Mouse (Mus musculus) spleen, postnatal 4 days (tissue): ENCODE data around the gene Bms1.

Experiments
- DNase-seq, 2 experiments: peaks; one replicate each; pipeline ENCODE4 v3.0.0; 2022; ENCODE audit warnings: low spot score in 2 of 2

Bms1 gene

GRCm38 (mm10) chr6:118419050-118419920, at the start of gene Bms1:
Bms1 (minus strand) TSS chr6:118419474.
- peak; percentile 90 to 96 for DNase-seq

DNA sequence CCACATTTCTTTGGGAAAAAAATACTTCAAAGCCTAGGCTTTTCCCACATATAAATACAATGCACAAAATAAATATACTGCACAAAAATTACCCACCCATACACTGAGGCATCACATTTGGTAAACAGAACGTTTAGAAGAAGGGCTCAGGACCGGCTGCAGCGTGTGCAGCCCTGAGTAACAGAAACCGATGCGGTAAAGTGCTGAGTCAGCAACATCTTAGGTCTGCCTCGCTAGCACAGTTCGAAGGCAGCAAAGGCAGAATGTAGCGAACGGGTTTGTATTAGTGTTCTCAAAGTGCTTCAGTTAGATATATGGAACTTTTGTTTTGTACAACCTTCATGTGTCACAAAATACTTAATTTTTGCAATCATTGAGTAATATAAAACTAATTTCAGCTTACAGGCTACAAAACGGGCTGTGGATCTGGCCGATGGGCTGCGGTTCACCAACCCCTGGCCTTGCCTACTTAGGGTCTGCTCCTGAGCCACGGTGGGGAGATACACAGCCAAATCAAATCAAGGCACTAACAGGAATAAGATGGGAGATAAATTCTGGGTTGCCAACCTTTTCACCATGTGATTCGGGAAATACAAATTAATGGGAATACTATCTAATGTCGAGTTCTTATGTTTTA, 42.9 kb upstream of the Bms1 start:
- no peak for DNase-seq

DNA sequence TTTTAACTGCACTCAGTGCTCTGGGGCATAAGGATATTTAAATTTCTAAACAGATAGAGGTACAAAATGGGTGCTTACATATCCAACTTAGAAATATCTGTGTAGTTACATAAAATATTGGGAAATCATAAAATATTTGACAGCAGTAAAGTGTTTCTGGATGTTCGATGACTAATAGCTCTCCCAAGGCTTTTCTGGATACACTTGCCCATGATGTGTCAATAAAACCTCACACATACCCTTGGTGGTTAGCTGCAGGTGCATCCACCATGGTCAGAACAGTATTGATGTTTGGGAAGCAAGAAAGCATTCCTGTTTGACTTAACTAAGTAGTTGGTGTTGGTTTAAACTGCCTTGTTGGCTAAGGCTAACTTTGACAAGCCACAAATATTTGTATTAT, 38.5 kb upstream of the Bms1 start:
- DNase-seq, result no peak

DNA sequence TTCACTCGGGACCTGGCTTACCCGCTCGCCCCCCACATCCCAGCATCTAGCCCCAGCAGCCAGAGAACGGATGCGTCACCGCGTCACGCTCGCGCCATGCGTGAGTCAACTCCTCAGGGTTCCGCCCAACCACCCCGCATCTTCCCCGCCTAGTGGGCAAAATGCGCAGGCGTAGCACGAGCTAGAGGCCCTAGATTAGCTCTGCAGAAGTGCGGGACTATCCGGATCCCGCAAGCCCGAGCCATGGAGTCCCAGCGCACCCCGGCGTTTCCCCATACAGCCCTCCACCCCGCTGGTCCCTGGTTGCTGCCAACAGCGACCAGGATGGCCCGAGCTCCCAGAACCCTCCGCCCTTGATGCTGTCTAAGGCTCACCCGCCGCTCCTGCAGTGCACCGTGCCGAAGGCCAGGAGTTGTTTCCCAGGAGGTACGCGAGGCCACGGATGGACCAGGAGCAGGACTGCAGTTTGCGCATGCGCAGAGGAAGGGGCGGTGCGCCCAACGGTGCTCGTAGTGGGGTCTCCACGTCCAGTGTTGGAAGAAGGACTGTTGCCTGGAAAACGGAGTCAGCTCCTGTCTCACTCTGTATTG, 35.9 kb upstream of the Bms1 start, which contains the start of gene Zfp248:
Gene Zfp248, minus strand, starts transcription at position 487 of the 590 bp plus-strand sequence.
- DNase-seq, result peak; percentile 59 to 84

DNA sequence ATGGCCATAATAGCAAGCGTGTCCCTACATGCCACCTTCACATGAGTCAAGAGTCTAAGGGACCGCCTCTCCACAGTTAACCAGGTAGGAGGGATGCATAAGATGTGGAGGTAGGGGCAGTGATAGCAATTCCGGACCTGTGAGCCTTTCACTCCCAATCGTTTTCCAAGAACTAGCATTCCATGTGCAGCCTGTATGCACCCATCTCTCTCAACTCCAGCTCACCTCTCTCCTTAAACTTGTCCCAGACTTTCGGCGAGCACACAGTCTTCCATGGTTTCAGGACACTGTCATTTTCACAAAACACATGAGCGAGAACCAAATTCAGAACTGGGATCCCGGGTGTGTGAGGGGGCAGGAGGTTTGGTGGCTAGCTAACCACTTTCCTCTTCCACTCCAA, 35.2 kb upstream of the Bms1 start:
- DNase-seq, result no peak

DNA sequence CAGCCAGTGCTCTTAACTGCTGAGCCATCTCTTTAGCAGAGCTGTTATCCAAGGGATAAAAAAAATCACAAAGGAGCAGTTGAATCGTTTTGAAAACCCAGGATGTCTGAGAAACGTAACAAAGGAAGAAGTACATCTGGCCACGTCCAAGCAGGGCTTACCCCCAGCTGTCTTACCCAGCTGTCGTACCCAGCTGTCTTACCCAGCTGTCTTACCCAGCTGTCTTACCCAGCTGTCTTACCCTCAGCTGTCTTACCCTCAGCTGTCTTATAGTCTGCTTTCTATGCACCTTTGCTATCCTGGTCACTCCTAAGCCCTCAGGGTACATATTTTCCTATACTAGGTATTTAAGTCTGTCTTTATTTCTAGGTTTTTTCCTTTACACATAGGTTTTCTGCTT, 12.2 kb upstream of the Bms1 start:
- no peak for DNase-seq

DNA sequence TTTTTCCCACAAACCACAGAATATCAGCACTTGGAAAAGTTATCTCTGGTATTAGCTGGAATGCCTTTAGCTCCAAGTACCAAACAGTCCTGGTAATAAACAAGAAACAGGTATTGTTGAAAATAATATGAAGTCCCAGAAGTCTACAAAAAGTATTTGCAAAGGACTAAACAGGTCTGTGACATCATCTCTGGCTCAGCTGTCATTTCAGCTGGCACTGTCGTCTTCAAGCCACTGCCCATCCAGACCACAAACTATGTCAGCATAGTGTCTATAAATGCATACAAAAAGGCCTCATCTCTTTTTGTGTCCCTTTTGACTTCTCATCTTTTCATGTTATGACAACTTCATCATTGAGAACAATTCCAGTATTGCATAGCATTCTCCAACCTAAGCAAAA, 7.4 kb upstream of the Bms1 start:
- DNase-seq, result no peak

DNA sequence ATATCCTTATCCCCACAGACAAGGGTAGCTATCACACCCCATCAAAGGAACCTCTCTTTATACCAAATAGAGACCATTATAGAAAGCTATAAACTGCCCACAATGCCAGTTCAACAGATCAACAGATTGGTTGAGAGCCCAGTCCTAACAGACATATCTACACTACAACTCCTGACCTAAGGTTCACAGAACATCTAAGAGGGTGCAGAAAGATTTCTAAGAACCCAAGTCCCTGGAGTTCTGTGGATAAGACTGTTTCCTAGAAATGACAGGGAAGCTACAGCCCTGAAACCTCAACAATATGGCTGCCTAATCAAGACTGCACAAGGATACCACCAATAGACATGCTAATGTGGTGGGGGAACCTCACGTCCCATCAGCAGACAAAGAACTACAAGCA, 8.8 kb downstream of the Bms1 start:
- DNase-seq, result no peak

DNA sequence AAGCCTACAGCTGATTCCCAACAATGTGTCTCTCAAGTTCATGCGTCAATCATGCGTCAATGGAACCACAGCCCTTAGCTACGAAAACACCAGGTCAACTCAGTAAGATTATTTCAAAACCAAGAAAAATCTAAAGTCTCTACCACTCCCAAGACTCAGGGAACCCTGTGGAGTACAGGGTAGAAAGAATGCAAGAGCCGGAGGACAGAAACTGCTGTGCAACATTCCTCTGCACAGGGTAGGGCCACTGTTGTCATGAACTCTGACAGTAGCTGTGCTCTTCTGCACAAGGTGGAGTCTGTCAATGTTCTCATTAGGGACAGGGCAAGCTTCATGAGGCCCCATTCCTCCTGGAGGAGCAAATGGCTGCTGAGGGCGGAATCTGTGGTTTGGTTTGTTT, 10.8 kb downstream of the Bms1 start:
- no peak for DNase-seq

DNA sequence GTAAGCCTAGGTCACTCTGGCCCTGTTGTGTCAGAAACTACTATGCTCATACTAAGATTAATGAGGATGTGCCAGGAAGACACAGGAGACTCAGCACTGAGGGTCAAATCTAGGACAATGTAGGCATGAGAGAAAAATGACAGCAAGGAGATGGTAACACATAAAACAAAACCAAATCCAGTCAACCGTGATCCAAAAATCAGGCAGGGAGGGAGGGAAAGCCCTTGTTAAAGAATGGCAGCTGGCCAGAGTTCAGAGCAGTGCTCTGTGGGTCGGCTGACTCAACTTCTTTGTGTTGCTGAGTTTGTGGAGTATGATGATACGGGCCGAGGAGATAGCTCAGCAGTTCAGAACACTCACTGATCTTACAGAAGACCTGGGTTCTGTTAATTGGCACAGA, 12.9 kb downstream of the Bms1 start:
- DNase-seq, result no peak

DNA sequence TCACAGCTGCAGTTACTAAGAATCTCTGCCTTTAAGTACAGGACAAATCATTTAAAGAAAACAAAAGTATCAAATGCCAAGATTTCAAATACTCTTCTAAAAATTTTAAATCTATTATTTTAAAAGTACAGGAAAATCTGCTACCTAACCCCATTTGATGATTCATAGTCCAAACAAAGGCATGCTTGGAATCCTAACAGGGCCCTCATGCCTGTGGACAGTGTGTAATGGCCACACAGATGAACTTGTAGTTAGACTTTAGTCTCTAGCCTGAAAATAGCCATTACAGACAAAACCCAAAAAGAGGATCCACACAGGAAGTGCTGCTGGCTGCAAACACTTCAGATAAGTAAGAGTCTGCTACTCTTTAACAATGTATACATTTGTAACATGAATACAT, 28.5 kb downstream of the Bms1 start:
- no peak for DNase-seq

DNA sequence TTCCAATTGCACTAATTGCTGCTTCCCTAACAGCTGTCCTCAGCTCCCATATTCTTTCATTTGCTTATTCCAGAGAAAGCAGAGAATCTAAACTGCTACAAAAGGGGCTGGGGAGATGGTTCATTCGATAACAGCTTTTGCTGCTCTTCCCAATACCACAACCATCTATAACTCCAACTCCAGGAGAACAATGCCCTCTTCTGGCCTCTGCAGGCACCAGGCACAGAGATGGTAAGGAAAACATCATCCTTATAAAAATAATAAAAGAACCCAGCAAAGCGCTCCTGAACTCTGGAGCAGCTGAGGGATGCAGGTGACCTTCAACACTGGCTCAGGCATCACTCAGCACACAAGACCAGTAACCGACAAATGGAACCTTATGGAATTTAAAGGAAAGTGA, 33.3 kb downstream of the Bms1 start:
- DNase-seq, result no peak

DNA sequence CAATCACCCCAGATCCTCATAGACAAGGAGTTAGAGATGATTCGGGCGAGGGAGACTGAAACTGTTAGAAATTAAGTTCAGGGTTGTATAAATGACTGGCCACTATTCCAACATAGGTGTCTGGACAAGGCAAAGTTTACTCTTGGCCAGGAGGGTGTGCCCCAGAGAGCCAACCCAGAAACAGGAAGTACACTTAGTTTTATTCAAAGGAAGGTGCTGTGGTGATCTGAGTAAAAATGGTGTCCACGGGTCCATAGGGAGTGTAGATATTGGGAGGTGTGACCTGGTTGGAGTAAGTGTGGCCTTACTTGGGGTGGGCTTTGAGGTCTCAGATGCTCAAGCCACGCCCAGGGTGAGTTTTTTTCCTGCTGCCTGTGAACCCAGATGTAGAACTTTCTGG, 38.0 kb downstream of the Bms1 start:
- no peak for DNase-seq

DNA sequence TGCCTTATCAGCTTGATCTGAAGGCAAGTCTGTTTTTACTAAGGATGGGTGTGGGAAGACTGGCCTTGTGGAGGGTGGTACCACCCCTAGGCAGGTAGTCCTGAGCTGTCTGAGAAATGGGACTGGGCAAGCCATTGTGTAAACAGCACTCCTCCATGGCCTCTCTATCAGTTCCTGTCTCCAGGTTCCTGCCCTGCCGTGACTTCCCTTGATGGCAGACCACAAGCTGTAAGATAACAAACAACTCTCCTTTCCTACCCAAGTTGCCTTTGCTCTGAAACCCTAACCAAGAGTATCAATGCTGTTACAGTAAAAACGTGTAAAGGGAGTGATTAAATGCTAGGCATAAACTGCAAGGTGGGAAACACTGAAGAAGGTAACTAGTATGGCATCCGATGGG, 38.6 kb downstream of the Bms1 start:
- no peak for DNase-seq

- DNase-seq, result peak; percentile 50 to 81
These were observed 39.7 kb downstream of the Bms1 start for GRCm38 (mm10) chr6:118379451-118380167.

GRCm38 (mm10) chr6:118377611-118378010, 41.7 kb downstream of the Bms1 start:
- DNase-seq, result no peak

- no peak for DNase-seq
These were observed 43.3 kb downstream of the Bms1 start for GRCm38 (mm10) chr6:118376023-118376422.

- no peak for DNase-seq
These were observed 43.8 kb downstream of the Bms1 start for GRCm38 (mm10) chr6:118375457-118375856.

DNA sequence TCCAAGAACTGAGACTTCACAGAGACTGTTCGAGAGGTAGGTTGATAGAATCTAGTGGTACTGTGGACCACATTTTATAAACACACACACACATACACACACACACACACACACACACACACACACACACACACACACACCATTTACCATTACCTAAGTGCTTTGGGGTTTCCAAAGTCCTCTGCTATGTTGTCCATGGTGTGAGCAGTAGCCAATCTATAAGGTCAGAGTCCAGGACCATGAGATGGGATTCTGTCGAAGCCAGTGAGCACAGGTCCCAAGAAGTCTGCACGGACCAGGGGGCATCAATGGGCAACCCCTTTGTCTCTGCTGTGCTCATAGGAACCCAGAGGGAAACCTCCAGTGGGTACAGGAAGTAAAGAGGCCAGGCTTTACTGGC, 44.2 kb downstream of the Bms1 start:
- no peak for DNase-seq

DNA sequence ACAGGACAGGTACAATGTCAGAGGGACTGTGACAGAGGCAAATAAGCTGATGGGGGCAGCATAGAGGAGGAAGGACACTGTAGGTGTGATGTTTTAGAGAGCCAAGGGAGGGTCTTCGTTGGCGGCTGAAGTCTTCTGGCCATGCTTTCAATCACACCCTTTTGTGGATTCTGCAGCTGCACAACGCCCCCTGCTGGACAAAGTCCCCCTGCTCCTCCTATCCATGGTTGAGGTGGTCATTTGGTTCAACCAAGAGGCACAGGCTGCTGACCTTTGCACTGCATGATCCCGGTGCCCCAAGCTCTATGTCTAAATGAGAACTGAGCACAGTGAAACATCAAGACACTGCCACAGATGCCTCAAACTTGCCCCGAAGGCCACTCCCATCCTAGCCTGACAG, 46.0 kb downstream of the Bms1 start:
- DNase-seq, result peak; percentile 24 to 68

GRCm38 (mm10) chr6:118372794-118373193, 46.5 kb downstream of the Bms1 start:
- no peak for DNase-seq

- DNase-seq, result no peak
These were observed 51.8 kb downstream of the Bms1 start for GRCm38 (mm10) chr6:118367502-118367901.
